Mouse (Mus musculus) layer of hippocampus, adult 2 months (tissue): Measurements from ENCODE around the gene Wdfy4. TPM values are rescaled to one million over a fixed set of nuclear protein-coding genes. Genes with fewer than 3 reads are reported as not detected.
A peak's percentile ranks its signal among the peaks of the same experiment; 100 is the strongest.

ENCODE experiments used
- DNase-seq, 2 experiments: peaks; one replicate each; pipeline ENCODE4 v3.0.0; 2022; ENCODE audit warnings: low spot score in 2 of 2
- H3K27ac ChIP-seq: fragments of 200-600 bp; 2 replicates; pipeline ENCODE4 v1.8.1; 2022
- H3K4me3 ChIP-seq: fragments of 200-600 bp; 2 replicates; pipeline ENCODE4 v1.8.1; 2022; ENCODE audit warnings: mild to moderate bottlenecking
- CTCF ChIP-seq: fragments of 200-600 bp; conservative IDR thresholded peaks from 2 replicates; pipeline ENCODE4 v1.8.1; 2022; ENCODE audit warnings: antibody characterized with exemption, mild to moderate bottlenecking, moderate library complexity
- total RNA-seq, 2 experiments: library from RNA; stranded (reverse); gene quantifications; 2 replicates each; pipeline ENCODE4 v1.2.3; 2021

The Wdfy4 gene
- total RNA-seq, 2 experiments from 2014 or later = 2.1 to 2.7 TPM

DNA sequence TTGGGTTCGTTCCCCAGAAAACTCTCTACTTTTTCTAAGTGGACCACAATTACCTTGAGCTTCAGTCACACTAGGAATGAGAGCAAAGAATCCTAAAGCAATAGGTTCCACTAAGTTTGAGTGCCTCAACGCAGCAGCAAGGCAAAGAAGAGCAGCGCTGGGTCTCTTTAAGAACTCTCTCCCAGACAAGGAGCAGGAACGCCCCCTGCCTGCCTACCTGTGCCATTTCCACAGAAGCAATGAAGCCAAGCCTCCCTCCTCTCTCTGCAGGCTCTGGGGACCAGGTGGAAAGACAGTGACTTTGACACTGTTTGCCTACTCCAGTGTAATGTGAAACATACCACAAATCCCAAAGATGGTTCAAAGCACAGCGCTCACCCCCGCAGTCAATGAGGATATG lies 151.9 kb downstream of the Wdfy4 start:
- peak; percentile 1 to 23 for DNase-seq
- no peak overlapping the region for H3K4me3 ChIP-seq
- no peak overlapping the region for H3K27ac ChIP-seq
- TF ChIP-seq CTCF = peak; percentile 74

- Histone ChIP-seq H3K27ac (no peak overlapping the region), H3K4me3 (no peak overlapping the region)
- TF ChIP-seq CTCF = no peak
- no peak for DNase-seq
Observed at GRCm38 (mm10) chr14:33030849-33031248, 154.5 kb downstream of the Wdfy4 start.

DNA sequence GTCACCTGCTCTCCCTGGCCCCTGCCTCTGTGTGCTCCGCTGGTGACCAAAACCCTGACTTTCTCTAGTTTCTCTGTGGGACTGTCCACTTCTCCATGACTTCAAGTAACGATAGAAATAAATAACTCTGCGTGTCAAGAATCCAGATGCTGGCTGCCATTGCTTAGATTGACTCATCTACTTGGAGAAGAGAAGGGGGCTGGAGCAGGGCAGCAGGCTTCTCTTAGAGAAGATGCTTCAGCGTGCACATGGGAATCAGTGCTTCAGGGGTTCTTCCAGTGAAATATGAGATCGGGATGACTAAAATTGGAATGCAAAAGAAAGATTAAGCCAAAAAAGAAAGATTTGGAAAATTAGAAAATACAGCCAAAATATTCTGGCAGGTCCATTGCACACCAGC lies 165.7 kb downstream of the Wdfy4 start:
- no peak overlapping the region for H3K27ac ChIP-seq
- no peak for TF ChIP-seq CTCF
- no peak for DNase-seq
- H3K4me3 ChIP-seq = no peak overlapping the region

DNA sequence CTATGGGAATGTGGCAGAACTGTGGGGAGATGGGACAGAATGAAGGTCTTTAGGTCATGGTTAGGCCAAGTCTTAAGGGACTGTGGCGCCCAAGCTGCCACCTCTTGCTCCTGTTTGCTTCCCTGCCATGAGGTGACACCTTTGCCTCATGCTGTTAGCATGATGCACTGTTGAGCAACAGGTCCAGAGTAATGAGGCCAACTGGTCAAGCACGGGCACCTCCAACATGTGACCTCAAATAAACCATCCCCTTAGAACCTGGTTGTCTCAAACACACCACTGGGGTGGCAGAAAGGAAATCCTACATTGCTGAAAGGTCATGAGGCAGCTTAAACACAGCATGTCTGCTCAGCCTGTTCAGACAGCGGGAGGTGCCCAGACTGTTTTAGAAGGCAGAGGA lies 166.3 kb downstream of the Wdfy4 start:
- Histone ChIP-seq H3K4me3 (no peak overlapping the region), H3K27ac (no peak overlapping the region)
- DNase-seq = no peak
- no peak for TF ChIP-seq CTCF

DNA sequence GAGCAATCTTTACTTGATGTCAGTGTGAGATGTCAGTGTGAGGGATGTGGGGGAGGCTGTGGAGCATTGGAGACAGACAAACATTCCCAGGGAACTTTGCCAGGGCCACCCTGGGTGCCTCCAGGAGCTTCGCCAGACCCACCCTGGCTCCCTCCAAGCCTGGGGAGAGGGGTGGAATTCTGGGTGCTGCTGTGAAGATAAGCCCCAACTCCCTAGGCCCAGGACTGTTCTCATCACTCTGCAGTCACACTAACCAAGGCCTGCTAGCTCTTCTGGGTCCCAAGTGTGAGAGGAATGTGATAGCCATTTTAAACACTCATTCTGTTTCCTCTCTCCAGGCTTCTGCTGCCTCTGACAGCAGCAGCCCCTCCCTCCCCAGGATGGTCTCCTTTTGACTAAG lies 177.7 kb downstream of the Wdfy4 start:
- Histone ChIP-seq H3K4me3 (no peak overlapping the region), H3K27ac (no peak overlapping the region)
- no peak for DNase-seq
- no peak for TF ChIP-seq CTCF

DNA sequence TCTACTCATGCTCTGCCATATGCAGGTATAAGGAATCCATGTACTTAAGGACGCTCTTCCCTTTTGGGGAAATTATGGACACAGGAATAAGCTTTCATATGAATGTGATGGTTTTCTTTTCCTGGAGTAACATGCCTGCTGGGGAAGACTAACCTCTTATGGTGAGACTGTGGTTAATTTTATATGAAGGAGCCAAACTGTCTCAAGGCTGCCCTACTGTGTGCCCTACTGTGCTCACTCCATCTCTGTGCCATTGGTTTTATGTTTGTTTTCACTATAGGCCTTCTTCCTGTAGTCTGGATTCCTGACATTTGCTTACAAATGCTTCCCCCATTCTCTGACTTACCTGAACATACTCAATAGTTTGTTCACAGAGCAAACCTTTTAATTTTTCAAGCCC lies 180.2 kb downstream of the Wdfy4 start:
- no peak for TF ChIP-seq CTCF
- H3K27ac ChIP-seq = no peak overlapping the region
- no peak for DNase-seq
- no peak overlapping the region for H3K4me3 ChIP-seq

DNA sequence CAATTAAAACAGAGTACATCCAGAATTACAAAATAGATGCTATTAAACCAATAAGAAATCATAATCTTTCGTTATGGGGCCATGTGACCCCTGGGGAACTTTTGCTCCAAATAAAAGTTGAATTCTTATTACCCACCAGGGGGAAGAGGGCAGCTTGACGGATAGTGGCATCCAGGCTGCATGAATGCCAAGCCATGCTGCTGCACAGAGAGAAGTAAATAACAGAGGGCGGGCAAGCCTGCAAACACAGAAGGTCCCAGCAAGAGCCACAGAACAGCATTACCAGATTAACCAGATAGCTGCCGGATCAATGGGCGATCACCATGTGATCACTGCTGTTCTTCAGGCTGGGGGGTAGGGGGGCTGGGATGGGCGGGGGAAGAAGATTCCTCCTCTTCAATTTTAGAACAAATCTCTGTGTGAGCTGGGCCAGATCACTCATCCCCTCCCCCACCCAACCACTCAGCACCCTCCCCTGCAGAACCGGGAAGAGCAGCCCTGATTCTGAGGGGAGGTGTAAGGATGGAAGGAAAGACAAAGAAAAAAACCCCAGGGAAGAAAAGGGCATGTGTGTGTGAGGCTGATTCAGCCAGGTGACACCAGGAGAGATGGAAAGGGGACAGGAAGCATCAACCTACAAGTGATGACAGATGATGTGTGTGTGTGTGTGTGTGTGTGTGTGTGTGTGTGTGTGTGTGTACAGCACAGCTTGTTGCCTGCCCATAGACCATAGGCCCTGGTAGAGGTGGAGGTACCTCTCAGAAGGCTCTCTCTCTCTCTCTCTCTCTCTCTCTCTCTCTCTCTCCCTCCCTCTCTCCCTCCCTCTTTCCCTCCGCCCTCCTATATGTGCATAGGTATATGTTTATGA lies 185.0 kb downstream of the Wdfy4 start:
- Histone ChIP-seq H3K27ac (no peak overlapping the region), H3K4me3 (no peak overlapping the region)

GRCm38 (mm10) chr14:32999511-32999910 lies 185.8 kb downstream of the Wdfy4 start:
- Histone ChIP-seq H3K27ac (no peak overlapping the region), H3K4me3 (no peak overlapping the region)
- DNase-seq = no peak
- TF ChIP-seq CTCF = no peak

More for the DNA sequence above, 185.0 kb downstream of the Wdfy4 start:
- TF ChIP-seq CTCF = no peak; the same call in 1 of the 2 replicates
- no peak for DNase-seq

DNA sequence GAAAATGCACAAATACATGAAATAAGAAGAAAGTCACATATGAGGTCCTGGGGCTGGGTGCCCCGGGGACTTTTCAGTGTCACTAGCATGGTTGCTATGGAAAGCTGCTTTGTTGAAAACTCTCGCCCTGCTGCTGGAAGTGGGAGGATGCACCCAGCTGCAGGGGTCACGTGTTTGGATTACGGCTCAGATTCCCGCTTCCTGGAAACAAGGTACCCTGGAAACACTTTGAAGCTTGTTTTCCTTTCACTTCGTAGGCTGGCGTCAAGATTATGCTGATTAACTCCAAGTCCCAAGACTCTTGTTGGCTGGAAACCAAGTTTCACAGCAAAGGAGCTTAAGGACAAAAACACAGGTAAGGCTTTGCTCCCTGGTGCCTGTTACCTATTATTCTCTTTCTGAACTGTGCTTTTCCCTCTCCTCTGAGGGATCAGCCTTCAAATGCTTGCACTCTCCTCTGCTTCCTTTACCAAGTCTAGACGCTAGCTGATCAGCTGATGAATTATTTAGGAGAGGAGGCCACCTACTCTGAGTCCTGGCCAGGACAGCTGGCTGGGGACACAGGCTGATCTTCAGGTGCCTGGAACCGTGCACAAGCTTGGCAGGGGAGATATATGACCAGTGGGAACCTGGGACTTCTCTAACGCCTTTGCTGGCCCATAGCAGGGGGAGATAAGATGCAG lies 190.2 kb downstream of the Wdfy4 start:
- peak in 1 of 2 experiments; percentile 3 for DNase-seq
- H3K27ac ChIP-seq = peak overlapping the region; percentile 46; the same call in 1 of the 2 replicates
- peak overlapping the region; percentile 12 for H3K4me3 ChIP-seq
- peak; percentile 36; the same call in 1 of the 2 replicates for TF ChIP-seq CTCF

- DNase-seq = no peak
- no peak within 1 kb of the TSS for H3K4me3 ChIP-seq
- TF ChIP-seq CTCF = no peak
- H3K27ac ChIP-seq = no peak within 1 kb of the TSS
Observed at GRCm38 (mm10) chr14:32991082-32991481, 194.2 kb downstream of the Wdfy4 start, which contains the start of gene Lrrc18. Gene Lrrc18 (plus strand): TSS chr14:32991382.

- Histone ChIP-seq H3K4me3 (no peak overlapping the region), H3K27ac (no peak overlapping the region)
- no peak for DNase-seq
- no peak for TF ChIP-seq CTCF
Observed at GRCm38 (mm10) chr14:32986659-32987058, 198.6 kb downstream of the Wdfy4 start.

GRCm38 (mm10) chr14:32984176-32984738 lies 201.1 kb downstream of the Wdfy4 start:
- TF ChIP-seq CTCF = no peak
- Histone ChIP-seq H3K27ac (no peak overlapping the region), H3K4me3 (no peak overlapping the region)
- no peak for DNase-seq

GRCm38 (mm10) chr14:32970700-32971099 lies 214.6 kb downstream of the Wdfy4 start:
- Histone ChIP-seq H3K4me3 (no peak overlapping the region), H3K27ac (no peak overlapping the region)
- TF ChIP-seq CTCF = no peak
- DNase-seq = no peak
